In the genomic region with DNA sequence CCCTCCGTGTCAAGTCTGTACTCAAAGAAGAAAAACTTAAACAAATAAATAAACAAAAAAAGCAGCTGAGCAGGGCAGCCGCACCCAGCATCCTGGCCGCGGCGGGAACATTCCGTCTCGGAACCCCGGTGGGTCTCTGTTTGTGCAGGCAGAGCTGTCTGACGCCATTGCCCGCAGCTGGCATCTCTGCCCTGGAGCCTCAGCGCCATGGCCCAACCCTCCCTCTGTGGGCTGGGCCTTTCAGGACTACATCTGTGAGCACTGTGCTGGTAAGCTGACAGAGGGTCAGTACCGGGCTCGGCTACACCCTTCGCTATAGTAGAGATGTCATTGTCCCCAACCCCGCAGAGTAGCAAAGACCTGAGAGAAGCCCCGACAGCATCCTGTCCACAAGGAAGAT, we compare ENCODE assay signal across 15 mouse cellular contexts. TPM values are rescaled to one million over a fixed set of nuclear protein-coding genes. Genes with fewer than 3 reads are reported as not detected.
DNase-seq lines count a peak whose midpoint lies in the region; ATAC-seq and TF ChIP-seq lines count a peak whose summit lies in the region.
"Had no signal": no experiment of that assay in that cellular context is flagged by ENCODE, and none has a peak within 500 bp of the region (broad histone marks: within the 10 kb centered on the region; RNA-seq: fewer than 3 reads in every experiment).

No protein-coding gene starts in this region.

- H3K27me3 ChIP-seq in embryonic facial prominence, embryonic 14.5 days (replicated peaks; ENCODE audit: control insufficient read depth, insufficient read depth, low read length): no peaks in the 10 kb centered on the region
- no peaks in the 10 kb centered on the region for H3K27me3 ChIP-seq in neural tube, embryonic 15.5 days (replicated peaks)
- H3K27me3 ChIP-seq: neural tube, embryonic 12.5 days had no signal

- no peaks in the 10 kb centered on the region for H3K9me3 ChIP-seq in embryonic facial prominence, embryonic 14.5 days (ENCODE audit: control insufficient read depth, low read length)
- no peaks in the 10 kb centered on the region for H3K9me3 ChIP-seq in neural tube, embryonic 15.5 days (replicated peaks)
- H3K9me3 ChIP-seq: G1E; neural tube, embryonic 12.5 days had no signal

- no peak overlapping the region for H3K4me2 ChIP-seq in embryonic facial prominence, embryonic 14.5 days (ENCODE audit: low read depth, low read length)
- no peak overlapping the region for H3K4me2 ChIP-seq in neural tube, embryonic 15.5 days
- H3K4me2 ChIP-seq: neural tube, embryonic 12.5 days had no signal

- H3K4me1 ChIP-seq in embryonic facial prominence, embryonic 14.5 days (ENCODE audit: control insufficient read depth, insufficient read depth, low read length): peaks cover 21% of the 10 kb centered on the region
- peaks cover 18% of the 10 kb centered on the region for H3K4me1 ChIP-seq in neural tube, embryonic 15.5 days

- 67% methylated on average over 16 of the region's 16 CpGs for WGBS in embryonic facial prominence, embryonic 14.5 days
- 55% methylated on average over 16 of the region's 16 CpGs for WGBS in neural tube, embryonic 15.5 days

- peak overlapping the region; percentile 90 for H3K27ac ChIP-seq in layer of hippocampus, adult 2 months
- H3K27ac ChIP-seq in embryonic facial prominence, embryonic 14.5 days (replicated peaks; ENCODE audit: low read depth, low read length): peak overlapping the region; percentile 61; the same call in 1 of the 2 replicates
- H3K27ac ChIP-seq in neural tube, embryonic 15.5 days (replicated peaks): 0 out of 2 replicates have a peak overlapping the region, but pooled peaks have one; percentile 9
- H3K27ac ChIP-seq: liver, embryonic 14.5 days; neural tube, embryonic 12.5 days had no signal

- peak overlapping the region; percentile 30 for H3K4me3 ChIP-seq in layer of hippocampus, adult 2 months
- H3K4me3 ChIP-seq in embryonic facial prominence, embryonic 14.5 days (ENCODE audit: low read depth, low read length): no peak overlapping the region
- no peak overlapping the region for H3K4me3 ChIP-seq in neural tube, embryonic 15.5 days (replicated peaks)
- H3K4me3 ChIP-seq: neural tube, embryonic 12.5 days had no signal

- DNase-seq in layer of hippocampus, adult 2 months (ENCODE audit: low spot score in 2 of 2): no peak
- no peak for DNase-seq in layer of hippocampus, postnatal 25 days (ENCODE audit: extremely low spot score in 1 of 2, low spot score in 1 of 2)
- peak; percentile 37 for DNase-seq in embryonic facial prominence, embryonic 14.5 days (ENCODE audit: low spot score)
- DNase-seq in lung, adult 18-20 months: peak; percentile 91 to 95
- no peak for DNase-seq in embryo, embryonic 9.5 days (ENCODE audit: extremely low spot score)
- DNase-seq in gastrocnemius, adult 18-20 months (ENCODE audit: low spot score): no peak
- DNase-seq: adrenal gland, adult 8-10 months; cerebellum, adult 9-10 months; gastrocnemius, postnatal 25 days; heart, postnatal 36 days; layer of hippocampus, postnatal 36 days had no signal

- peak overlapping the region; percentile 30; the same call in 1 of the 2 replicates for H3K9ac ChIP-seq in embryonic facial prominence, embryonic 14.5 days (ENCODE audit: low read depth, low read length)
- H3K9ac ChIP-seq in neural tube, embryonic 15.5 days (replicated peaks): no peak overlapping the region
- H3K9ac ChIP-seq: liver, embryonic 14.5 days; neural tube, embryonic 12.5 days had no signal

- TF ChIP-seq CTCF in layer of hippocampus, adult 2 months (conservative IDR thresholded peaks at IDR 0.05): no peak

- ATAC-seq in embryonic facial prominence, embryonic 14.5 days (ENCODE audit: low read depth): 0 out of 2 replicates have a peak, but pooled peaks have one; percentile 42
- ATAC-seq in neural tube, embryonic 15.5 days (ENCODE audit: low FRiP score): no peak

- H3K36me3 ChIP-seq in embryonic facial prominence, embryonic 14.5 days (ENCODE audit: control insufficient read depth, insufficient read depth, low read length): no peaks in the 10 kb centered on the region
- no peaks in the 10 kb centered on the region for H3K36me3 ChIP-seq in neural tube, embryonic 15.5 days
- H3K36me3 ChIP-seq: G1E; neural tube, embryonic 12.5 days had no signal

RNA-seq across cellular contexts. Expression of a gene that starts 56.8 kb away (rescaled TPM):
- total RNA-seq in layer of hippocampus, adult 2 months (2021): 10 to 100 TPM; 12.4 to 15.4 TPM
- total RNA-seq in layer of hippocampus, postnatal 25 days (2021): 10 to 100 TPM; 11.7 to 14.6 TPM
- polyA plus RNA-seq in embryonic facial prominence, embryonic 14.5 days (2014; fragmentation: Nextera tagmentation; extraction: Ambion mirVana): 25.1 and 27.8 TPM in 2 replicates
- polyA plus RNA-seq in neural tube, embryonic 15.5 days (2015; fragmentation: Nextera tagmentation; extraction: Ambion mirVana): 18.4 and 20.7 TPM in 2 replicates
- total RNA-seq in gastrocnemius, adult 18-20 months (2021): 10 to 100 TPM; 23.5 to 27.8 TPM

Comparison
In these comparisons a context has a peak if more than half of its experiments do, and no peak if none do; other contexts are left out.
1. DNase-seq: peak in embryonic facial prominence, embryonic 14.5 days (single experiment) and lung, adult 18-20 months (2 of 2); none in layer of hippocampus, adult 2 months (0 of 2), layer of hippocampus, postnatal 25 days (0 of 2), embryo, embryonic 9.5 days (single experiment) and gastrocnemius, adult 18-20 months (single experiment).
2. H3K27ac ChIP-seq: peak in every context shown above with its lines; median percentile 90 in layer of hippocampus, adult 2 months; 61 in embryonic facial prominence, embryonic 14.5 days; 9 in neural tube, embryonic 15.5 days.